Mouse (Mus musculus) fibroblast of lung, adult 2 months (primary cell): ENCODE measurements around the gene Myo1d.

Experiments used
- DNase-seq: peaks from one replicate; pipeline ENCODE4 v3.0.0-alpha.2; 2011; ENCODE audit warnings: low read depth

The Myo1d gene

DNA sequence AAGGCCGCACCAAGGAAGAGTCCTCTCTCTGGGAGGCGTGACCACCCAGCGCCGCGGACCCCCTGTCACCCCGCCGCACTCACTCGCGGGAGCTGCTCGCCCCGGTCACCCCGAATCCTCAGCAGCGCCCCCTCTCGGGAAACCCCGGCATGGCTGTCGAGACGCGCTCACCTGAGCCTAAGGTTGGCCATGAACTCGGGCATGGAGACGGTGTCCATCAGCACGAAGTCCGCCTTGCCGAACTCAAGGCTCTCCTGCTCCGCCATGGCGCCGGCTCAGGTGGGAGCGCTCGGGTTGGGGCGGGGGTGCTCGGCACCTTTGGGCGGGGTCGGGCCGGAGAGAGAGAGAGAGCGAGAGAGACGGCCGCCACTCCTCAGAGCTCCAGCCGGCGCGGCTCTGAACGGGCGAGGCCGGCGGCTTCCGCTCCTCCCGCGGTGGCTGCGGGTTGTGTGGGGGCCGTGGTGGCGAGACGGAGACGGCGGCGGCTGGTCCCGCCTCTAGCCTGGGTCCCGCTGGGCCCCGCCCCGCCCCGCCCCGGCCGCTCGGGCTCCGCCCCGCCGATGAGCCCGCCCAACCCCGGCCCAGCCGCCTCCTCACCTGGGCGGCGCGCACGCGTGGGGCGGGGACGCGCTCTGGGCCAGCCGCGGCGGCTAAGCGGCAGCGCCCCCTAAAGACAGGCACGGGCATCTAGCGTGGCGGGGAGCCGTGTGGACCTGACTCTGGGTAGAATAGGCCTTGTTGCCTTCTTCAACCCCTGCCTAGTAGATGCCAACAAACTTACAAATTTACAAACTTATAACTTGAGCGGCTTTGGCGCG, at the start of gene Myo1d:
Gene Myo1d, minus strand, starts transcription at position 499 of the 818 bp plus-strand sequence.
- DNase-seq = peak; percentile 57

DNA sequence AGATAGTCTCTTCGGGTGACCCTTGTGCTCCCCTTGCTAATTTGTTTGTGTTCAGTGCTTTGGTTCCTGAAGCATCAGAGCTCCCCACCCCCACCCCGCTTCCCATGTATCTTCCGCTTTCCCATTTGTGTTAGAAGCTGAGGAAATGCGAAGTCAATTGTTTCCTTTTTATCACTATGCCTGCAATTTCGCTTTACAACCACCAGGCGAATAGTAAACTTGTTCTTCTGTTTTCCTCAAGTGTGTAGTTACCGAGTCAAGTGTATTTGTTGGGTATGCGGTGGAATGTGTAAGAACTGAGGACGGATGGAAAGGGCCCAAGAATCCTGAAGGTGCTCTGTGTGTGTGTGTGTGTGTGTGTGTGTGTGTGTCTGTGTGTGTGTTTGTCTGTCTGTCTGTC, 42.0 kb upstream of the Myo1d start:
- no peak for DNase-seq

DNA sequence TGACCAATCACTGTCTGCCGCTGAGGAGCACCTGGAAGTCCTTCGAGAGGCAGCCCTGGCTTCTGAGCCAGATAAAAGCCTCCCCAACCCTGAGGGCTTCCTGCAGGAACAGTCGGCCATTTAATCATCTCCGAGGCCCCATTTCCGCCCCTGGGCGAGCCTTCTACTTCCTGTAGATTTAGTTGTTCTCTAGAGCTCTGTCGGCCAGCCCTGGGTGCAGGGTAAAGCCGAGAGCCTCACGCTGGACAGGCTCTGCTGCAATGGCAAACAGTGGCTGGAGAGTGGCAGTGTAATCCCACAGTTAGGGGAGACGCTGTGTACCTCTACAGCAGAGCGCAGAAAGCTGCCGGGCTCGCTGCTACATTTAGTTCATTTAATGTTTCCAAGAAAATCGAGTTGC, 41.5 kb upstream of the Myo1d start:
- no peak for DNase-seq

DNA sequence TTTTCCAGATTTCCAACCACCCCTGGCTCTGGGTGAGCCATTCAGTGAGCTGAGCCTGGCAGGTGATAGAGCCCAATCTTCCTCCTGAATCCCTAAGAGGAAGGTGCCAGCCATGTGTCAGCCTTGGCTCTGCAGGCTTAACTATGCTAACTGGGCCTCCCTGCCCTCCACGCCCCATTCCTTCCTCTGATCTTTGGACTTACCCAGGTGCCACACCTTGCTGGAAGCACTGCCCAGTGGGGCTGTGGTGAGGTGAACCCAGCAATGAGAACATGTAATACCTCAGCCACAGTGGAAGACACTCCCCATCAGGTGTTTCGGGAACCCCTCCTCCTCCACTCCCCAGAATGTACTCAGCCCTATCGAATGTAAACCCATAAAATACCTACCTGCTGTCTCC, 40.3 kb upstream of the Myo1d start:
- DNase-seq = no peak

DNA sequence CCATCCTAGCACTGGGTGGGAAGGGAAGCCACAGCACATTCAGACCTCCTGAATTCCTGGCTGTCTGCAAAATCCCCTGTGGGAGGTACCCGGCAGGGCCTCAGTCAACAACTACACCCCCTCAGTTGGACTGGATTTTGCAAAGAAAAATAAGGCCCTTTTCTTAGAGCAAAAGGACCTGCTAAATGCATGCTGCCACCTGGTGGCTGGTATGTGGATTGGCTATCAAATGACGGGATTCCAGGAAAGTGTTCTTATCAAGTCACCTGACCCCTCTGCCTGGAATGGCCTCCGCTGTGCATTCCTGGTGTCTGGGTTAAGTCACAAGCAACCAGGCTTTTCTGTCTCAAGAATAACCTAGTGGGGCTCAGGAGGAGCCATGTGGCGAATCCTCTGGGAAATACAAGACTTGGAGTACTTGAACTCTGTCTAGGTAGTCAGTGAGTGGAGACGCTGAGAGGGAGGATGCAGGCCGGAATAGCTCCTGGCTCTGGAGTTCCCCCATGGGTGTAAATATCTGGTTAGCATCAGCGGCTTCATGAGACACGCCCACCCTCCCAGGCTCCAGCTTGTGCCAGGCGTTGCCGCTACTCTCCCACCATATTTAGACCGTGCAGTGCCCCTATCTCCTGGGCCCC, 38.4 kb upstream of the Myo1d start:
- peak; percentile 89 for DNase-seq

DNA sequence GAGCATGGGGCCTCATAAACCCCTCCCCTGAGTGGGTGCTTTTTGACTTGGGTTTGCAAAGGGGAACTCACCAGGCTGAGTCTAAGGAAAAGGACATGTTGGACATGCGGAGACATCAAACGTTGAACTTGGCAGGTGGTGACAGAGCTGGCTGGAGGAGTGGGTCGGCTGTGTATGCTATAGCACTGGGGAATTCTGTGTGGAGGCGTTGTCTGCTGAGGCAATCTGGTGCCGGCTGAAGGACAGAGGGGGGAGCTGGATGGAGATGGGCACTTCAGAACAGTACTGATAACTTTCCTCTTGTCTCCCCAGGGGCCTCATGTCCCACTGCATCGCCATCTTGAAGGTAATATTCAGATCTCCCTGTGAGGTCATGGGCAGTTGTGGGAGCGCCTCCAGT, 35.5 kb upstream of the Myo1d start:
- no peak for DNase-seq

DNA sequence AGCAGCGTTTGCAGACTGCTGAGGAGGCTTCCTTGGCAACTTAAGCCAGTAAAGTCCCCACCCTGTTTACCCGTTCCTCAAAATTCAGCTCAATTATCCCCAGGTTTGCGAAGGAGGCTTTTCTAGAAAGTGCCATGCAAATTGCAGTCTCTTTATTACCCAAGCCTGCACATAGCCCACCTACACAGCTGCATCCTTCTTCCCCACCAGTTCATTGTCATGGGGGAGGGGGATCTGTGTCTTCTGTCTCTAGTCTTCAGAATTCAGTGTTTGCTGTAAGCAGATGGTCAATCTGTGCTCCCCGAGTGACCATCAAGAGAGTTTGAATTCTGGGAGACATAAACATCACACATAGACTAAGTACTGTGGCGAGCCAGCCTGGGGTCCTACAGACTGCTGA, 31.3 kb upstream of the Myo1d start:
- DNase-seq = no peak

DNA sequence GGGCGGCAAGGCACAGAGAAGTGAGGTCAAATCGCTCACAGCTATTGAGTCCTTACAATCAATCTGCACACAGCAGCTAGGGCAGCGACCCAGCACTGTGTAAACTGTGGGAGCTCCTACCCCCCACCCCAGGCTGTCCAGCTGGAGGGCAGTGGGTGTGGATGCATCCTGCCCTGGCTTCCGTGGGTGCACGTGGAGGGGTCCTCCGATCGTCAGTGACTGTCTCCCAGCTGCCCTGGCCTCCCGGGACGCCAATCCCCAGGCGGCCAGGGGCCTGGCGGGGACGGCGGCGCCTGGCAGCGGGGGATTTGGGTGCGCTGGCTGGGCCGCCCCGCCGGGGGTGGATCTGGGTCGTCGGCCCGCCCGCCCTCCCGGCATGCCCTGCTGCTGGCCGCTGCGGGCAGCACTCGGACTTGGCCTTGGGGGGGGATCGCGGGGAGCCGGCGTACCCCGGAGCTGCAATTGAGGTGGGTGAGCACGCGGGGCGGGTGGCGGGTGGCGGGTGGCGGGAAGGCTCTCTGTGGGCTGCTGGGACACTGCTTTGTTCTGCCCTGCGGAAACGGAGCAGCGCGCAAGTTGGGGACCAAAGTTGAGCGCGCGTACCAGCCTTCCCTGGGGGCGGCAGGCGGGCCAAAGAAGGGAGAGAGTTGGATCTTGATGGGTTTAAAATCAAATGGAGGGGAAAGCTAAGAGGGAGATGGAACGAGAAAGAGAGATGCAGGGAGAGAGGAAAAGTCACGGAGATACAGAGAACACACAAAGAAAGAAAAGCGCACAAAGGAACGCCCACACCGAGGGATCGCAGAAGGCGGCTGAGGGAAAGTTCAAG, 30.4 kb upstream of the Myo1d start, which contains the start of gene Tmem98:
Gene Tmem98, plus strand, starts transcription at position 183 of the 829 bp plus-strand sequence.
- no peak for DNase-seq

DNA sequence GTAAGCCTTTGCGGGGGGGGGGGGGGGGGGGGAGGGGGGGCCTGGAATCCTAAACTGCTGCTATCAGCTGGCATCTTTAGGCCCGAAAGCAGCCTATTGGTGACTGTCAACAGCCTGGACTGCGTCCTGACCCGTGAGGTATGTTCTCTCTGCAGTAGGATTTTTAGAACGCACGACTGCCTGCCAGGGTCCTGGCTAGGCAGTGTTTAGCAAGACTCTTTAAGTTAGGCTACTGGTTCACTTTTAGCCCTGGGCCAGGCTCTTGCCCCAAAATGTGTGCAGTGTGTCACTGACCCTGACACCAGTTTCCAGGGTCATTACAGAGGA, 29.8 kb upstream of the Myo1d start:
- DNase-seq = no peak

DNA sequence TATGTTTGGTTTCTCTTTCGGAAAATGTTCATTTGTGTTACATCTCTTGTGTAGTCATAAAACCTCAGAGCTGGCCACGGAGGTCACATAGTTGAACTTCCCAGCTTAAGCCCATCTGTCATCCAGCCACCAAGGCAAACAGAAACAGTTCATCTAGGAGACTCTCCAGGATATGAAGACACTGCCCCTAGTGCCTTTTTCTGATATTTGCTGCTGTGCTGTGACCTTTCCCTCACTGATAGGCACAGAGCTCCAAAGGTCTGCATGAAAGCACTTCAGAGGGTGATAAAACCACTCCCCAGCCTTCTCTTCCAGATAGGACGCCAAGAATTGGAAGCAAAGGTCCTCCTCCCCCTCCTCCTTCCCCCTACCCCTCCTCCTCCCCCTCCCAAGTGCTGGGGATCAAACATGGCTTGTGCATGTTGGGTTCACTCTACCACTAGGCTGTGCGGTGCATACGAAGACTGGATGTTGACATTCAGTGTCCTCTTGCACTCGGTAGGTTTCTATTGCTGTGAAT, 28.8 kb upstream of the Myo1d start:
- DNase-seq = no peak

DNA sequence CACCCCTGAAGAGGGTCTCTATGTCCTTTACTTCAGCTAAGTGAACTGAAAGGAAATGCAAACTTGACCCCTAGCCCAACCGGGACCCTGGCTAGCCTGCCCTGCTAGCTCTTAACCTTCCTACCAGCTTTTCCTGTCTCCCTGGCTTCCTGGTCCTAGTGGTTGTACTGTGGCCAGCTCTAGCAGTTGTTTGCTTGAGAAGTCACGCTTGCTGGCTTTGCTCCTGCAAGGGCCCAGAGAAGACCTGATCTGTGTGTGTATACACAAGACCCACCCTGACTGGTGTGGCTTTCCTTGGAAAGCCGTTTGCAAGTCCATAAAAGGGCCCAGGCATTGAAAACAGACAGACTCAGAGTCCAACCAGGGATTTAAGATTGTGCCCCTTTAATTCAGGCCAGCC, 22.9 kb upstream of the Myo1d start:
- no peak for DNase-seq

DNA sequence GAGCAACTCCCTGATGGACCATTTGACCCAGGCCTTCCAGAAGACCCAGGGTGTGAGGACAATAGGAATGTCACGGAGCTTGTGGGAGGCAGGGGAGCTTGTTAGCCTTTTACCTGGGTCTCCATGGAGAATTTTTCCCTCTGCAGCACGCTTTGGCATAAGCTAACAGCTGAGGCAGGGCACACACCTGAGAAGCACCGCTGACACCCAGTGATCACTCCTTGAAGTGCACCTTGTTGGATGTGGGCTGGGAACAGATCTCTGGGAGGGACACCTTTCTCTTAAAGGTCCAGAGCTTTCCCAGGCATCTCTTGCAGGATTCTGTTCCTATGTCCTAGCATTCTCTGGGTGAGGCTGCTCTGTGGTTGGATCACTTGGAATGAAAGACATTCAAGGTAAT, 20.2 kb upstream of the Myo1d start:
- no peak for DNase-seq

DNA sequence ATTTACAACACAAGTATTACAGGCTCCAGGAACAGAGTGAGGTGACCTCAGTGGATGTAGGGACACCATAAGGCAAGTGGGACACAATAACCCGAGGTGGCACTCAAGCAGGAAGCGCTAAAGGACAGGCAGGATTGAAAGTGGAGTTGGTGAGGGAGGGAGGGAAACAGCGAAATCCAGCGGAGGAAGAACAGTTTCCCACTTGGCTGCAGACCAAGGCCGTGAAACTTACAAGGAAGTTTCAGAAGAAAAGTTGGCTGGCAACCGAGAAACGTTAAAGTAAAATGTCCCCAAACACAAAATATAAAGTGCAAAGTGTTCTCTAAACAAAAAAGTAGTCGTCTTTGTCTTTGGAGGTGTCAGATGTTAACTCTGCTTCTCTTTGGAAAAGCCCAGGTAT, 15.6 kb upstream of the Myo1d start:
- DNase-seq = no peak

DNA sequence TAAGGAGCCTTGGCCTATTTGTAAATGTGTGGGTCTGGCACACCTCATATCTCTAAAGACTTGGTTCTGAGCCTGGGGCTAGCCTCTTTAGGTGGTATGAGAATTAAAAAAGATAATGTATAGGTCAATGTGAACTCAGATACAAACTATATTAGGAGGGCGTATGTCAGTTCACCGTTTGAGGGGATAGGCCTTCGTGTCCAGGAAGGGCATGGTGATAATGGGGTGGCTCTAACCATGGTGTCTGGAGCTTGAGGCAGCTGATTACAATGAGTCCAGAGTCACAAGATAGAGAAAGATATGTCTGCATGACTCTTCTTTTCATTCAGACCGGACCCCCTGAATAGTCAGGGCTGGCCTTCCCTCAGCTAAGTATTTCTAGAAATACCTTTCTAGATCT, 14.5 kb upstream of the Myo1d start:
- DNase-seq = no peak

DNA sequence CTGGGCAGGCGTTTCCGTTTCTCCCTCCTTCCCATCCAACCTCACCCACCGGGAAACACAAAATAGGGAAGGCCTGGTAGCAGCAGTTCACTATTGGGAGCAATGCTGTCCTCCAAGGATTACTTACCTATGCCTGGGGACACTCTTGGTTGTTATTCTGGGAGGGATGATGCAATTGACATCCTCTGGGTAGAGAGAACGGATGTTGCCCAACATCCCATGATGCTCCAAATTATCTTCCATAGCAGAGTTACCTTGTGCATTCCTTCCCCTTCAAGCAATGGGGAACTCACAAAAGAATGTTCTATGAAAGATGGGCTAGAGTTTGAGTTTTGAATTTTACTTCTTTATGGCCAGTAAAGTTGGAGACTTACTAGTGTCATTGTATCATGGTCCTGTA, 13.6 kb upstream of the Myo1d start:
- DNase-seq = no peak

DNA sequence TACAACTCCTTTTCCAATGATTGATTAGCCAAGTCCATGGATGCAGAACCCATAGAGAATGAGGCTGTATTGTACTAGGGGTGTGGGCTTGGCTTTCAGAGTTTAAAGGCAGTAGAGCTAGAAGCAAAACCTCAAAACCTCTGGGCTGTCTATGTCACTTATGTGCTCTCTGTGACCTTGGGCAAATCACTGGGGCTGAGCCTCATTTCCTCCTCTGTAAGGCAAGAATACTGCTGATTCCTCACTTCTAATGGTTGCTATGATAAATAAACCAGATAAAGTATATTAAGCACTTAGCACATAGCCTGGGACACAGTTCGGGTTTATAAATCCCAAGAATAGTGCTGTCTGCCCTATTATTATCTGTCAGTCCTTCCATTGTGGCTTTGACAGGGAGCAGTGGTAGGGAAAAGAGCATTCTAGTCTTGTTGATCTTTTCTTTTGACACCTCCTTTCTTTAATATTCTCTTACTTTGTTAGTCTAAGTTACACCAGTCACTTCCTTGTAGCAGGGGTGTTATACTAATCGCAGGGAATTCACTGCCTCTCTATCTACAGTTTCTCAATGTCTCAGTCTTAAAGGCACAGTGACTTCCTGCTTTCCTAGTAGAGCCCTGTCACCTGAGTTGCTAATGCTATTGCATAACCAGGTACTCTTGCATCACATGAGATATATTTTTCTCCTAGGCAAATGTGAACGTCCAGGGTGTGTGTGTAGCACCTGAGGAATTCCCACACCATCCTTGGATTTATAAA, 12.0 kb upstream of the Myo1d start:
- DNase-seq = no peak

DNA sequence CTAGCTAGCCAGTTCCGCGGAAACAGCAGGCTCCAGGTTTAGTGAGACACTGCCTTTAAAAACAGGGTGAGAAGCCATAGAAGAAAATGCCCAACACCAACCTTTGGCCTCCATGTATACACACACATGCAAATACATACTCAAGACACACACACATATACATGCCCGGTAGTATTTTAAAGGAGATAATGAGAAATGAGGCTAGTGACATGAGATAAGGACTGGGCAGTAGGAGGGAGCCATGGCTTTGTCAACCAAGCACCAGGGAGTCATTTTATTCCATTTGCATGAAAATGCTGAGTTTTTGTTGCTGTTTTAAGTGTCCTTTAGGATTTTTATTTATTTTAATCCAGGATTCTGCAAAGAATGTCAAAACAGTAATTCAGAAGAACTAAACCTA, 10.6 kb upstream of the Myo1d start:
- DNase-seq = no peak

DNA sequence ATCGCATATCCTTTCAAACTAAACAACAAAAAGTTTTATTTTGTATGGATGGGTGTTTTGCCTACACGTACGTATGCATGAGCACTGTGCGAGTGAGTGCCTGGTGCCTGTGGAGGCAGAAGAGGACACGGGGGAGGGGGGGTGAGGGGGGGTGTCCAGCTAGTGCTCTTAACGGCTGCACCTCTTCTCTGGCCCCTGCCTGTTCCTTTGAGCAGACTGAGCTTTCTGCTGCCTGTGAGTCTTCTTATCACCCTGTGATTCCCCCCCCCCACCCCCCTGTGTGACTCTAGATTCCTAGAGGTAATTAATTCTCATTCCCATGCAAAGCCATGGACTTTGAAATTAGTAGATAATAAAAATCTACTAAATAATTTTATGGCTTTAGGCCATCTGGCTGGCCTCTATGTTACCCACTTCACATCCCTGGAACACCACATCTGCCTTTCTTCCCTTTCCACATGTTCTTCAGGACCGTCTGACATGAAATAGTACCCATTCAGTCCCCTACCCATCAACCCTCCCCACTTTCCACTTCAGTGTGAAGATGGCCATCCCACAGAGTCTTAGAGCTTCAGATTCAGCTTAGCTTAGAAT, 9.9 kb upstream of the Myo1d start:
- no peak for DNase-seq

DNA sequence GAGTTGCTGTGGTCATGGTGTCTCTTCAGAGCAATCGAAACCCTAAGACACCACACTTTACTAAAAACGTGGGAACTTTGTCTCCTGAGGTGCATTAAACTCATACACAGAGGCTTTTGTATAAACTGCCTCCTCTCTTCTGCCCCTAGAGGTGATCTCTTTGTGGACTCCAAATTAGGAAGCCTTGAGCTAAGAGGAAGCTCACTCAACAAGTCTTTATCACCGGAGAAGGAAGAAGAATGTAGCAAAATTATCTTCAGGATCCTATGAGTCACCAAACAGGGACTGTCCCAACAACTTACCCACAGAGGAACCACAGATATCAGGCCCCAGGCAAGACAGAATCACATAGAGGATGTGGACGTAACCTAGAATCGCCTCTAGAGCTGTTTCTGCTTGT, 5.8 kb upstream of the Myo1d start:
- no peak for DNase-seq

DNA sequence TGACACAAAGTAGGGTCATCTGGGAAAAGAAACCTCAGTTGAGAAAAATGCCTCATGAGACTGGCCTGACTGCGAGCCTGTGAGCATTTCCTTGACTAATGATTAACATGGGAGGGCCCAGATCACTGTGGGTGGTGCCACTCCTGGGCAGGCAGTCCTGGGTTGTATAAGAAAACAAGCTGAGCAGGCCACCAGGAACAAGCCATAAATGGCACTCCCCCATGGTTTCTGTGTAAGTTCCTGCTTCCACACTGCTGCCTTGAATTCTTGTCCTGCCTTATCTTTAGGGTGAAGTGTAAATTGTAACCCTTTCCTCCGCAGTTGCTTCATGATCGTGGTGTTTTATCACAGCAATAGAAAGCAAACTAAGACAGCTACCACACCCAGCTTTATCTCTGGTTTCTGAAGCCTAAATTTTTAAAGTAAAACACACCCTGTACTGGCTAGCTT, 4.5 kb upstream of the Myo1d start:
- no peak for DNase-seq

DNA sequence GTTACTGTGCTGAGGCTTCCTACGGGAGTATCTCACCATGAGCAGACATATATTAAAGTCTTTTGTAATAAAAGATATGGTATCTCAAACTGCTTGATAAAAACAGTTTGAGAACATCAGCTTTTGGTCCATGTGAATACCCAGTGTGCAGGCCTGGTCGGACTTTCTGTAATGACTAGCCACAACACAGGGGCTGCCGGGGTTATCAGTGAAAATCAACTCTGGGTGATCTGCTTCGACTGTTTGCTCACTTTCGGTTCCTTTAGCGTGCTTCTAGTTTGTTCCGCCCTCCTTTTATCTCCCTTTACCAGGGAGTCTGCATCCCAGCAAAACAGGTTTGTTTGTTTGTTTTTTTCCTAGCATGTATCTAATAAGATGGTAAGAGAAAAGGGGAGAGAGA, 3.6 kb upstream of the Myo1d start:
- DNase-seq = no peak

DNA sequence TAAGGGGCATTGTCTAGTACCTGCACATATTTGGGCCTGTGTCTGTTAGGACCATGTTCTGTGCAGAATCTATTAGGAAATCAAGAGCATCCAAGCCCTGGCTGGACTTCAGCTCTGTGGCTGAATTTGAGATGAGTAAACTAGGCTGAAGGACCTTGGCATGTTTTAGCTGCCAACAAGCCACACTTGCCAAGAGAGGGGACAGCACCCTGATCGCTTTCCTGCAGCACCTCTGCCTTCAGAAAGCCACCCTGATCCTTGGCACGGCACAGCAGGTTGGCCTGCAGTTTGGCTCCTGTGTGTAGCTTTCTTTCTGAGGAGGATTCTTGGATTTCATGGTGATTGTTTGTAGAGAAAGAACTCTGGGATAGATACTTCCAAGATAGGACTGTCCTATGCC, 1.7 kb upstream of the Myo1d start:
- no peak for DNase-seq
